Mouse (Mus musculus): ENCODE results near the gene Klrc2. TPM values are rescaled to one million over a fixed set of nuclear protein-coding genes. Genes with fewer than 3 reads are reported as not detected.

Klrc2 gene
- total RNA-seq (2023), result under 1 TPM in 1 of 2 experiments, not detected in 1; 0.30 TPM

GRCm38 (mm10) chr6:129660589-129660988, at the start of gene Klrc2:
Gene Klrc2 (minus strand): TSS chr6:129660689.

GRCm38 (mm10) chr6:129678873-129679272, 18.4 kb upstream of the Klrc2 start, which contains the start of gene Klrc1:
Gene Klrc1 (minus strand): TSS chr6:129678973.

GRCm38 (mm10) chr6:129643237-129643636, 17.3 kb downstream of the Klrc2 start, which contains the start of gene Klrc3:
Gene Klrc3 (minus strand): TSS chr6:129643337.

GRCm38 (mm10) chr6:129623735-129624134, 36.8 kb downstream of the Klrc2 start, which contains the start of gene Klrk1:
Gene Klrk1 (minus strand): TSS chr6:129623864.

Other genes with a start within 250 kb of the Klrc2 start
- gene Clec1a, start 208.7 kb downstream of the Klrc2 start, total RNA-seq (2023), result 1 to 10 TPM in 1 of 2 experiments, under 1 TPM in 1; 0.58 to 1.5 TPM
- gene Olr1, start 153.5 kb downstream of the Klrc2 start, total RNA-seq (2023), result 1 to 10 TPM; 1.7 to 3.1 TPM
- gene Tmem52b, start 148.1 kb downstream of the Klrc2 start, total RNA-seq (2023), result 1 to 10 TPM in 1 of 2 experiments, not detected in 1; 1.4 TPM
- 10 to 100 TPM; 63.8 to 74.3 TPM for gene Gabarapl1, start 127.5 kb downstream of the Klrc2 start, total RNA-seq (2023)
- gene Klre1, start 82.8 kb downstream of the Klrc2 start, total RNA-seq (2023), result not detected
- gene Klrd1, start 68.9 kb downstream of the Klrc2 start, total RNA-seq (2023), result 10 to 100 TPM in 1 of 2 experiments, 1 to 10 TPM in 1; 9.9 to 12.7 TPM
- gene Klrk1, start 36.8 kb downstream of the Klrc2 start, total RNA-seq (2023), result 10 to 100 TPM; 16.5 to 20.0 TPM
- not detected for gene Klrc3, start 17.4 kb downstream of the Klrc2 start, total RNA-seq (2023)
- 1 to 10 TPM; 1.5 to 2.3 TPM for gene Klrc1, start 18.3 kb upstream of the Klrc2 start, total RNA-seq (2023)
- 1 to 10 TPM; 1.6 to 2.6 TPM for gene Klri1, start 56.4 kb upstream of the Klrc2 start, total RNA-seq (2023)
- gene Klri2, start 79.8 kb upstream of the Klrc2 start, total RNA-seq (2023), result under 1 TPM; 0.68 to 0.76 TPM
- gene Gm156, start 123.6 kb upstream of the Klrc2 start, total RNA-seq (2023), result not detected
- not detected for gene Gm17631, start 202.0 kb upstream of the Klrc2 start, total RNA-seq (2023)
- 1 to 10 TPM; 3.4 to 3.6 TPM for gene Klra17, start 216.0 kb upstream of the Klrc2 start, total RNA-seq (2023)

Data from monocyte, adult 59 days (primary cell).